In the genomic region with DNA sequence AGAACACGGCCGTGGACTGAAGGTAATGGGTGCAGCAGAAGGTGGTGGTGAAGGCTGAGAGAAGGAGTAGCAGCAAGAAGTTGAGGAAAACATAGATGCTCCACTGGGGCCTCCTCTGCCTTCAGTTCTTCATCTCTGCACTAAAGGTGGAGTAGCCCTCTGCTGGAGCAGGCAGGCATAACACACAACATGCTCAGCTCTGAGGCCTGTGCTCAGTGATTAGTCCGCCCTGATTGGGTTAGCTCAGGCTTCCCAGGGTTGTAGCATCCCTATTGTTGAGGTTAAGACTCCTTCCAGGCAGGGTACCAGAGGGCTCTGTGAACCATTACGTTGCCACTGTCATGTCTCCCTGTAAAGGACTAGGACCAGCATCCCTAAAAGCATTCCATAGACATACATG, we compare ENCODE assay signal across 10 mouse cellular contexts. TPM values are rescaled to one million over a fixed set of nuclear protein-coding genes. Genes with fewer than 3 reads are reported as not detected.
DNase-seq lines count a peak whose midpoint lies in the region; ATAC-seq and TF ChIP-seq lines count a peak whose summit lies in the region.
"Had no signal": no experiment of that assay in that cellular context is flagged by ENCODE, and none has a peak within 500 bp of the region (broad histone marks: within the 10 kb centered on the region; RNA-seq: fewer than 3 reads in every experiment).

No protein-coding gene starts in this region.

- no peak for TF ChIP-seq EP300 in heart, adult 2 months (IDR thresholded peaks at IDR 0.05; ENCODE audit: insufficient read depth, low read depth, low read length)

- H3K9ac ChIP-seq in heart, adult 2 months (ENCODE audit: low read depth, low read length), result no peak overlapping the region
- no peak overlapping the region for H3K9ac ChIP-seq in heart, embryonic 11.5 days (ENCODE audit: low read depth, low read length)
- H3K9ac ChIP-seq in ES-E14 (ENCODE audit: insufficient read depth, low read depth, low read length, poor library complexity, severe bottlenecking), result no peak overlapping the region
- no peak overlapping the region for H3K9ac ChIP-seq in hindbrain, embryonic 16.5 days (ENCODE audit: low read depth, low read length)
- H3K9ac ChIP-seq in midbrain, embryonic 14.5 days (replicated peaks; ENCODE audit: low read length), result no peak overlapping the region
- no peak overlapping the region for H3K9ac ChIP-seq in stomach, embryonic 16.5 days (ENCODE audit: low read length)
- H3K9ac ChIP-seq: neural tube, embryonic 13.5 days had no signal

- TF ChIP-seq POLR2A in heart, adult 2 months (IDR thresholded peaks at IDR 0.05; ENCODE audit: insufficient read depth, low read depth, low read length), result no peak

- peaks cover 5% of the 10 kb centered on the region; the same call in 1 of the 2 replicates for H3K36me3 ChIP-seq in heart, adult 2 months (ENCODE audit: control insufficient read depth, insufficient read depth, low read length)
- H3K36me3 ChIP-seq in heart, embryonic 11.5 days (ENCODE audit: control insufficient read depth, insufficient read depth, low read length), result peaks cover 3% of the 10 kb centered on the region; the same call in 1 of the 2 replicates
- H3K36me3 ChIP-seq in ES-E14 (ENCODE audit: control insufficient read depth, insufficient read depth, low read length, poor library complexity, severe bottlenecking), result peaks cover 6% of the 10 kb centered on the region
- peaks cover 4% of the 10 kb centered on the region; the same call in 1 of the 2 replicates for H3K36me3 ChIP-seq in hindbrain, embryonic 16.5 days (ENCODE audit: control insufficient read depth, insufficient read depth, low read length)
- peaks cover 11% of the 10 kb centered on the region; the same call in 1 of the 2 replicates for H3K36me3 ChIP-seq in midbrain, embryonic 14.5 days (ENCODE audit: control insufficient read depth, insufficient read depth, low read length)
- H3K36me3 ChIP-seq in stomach, embryonic 16.5 days (ENCODE audit: control insufficient read depth, insufficient read depth, low read length), result peaks cover 5% of the 10 kb centered on the region; the same call in 1 of the 2 replicates

- intact Hi-C loops in heart, adult 2 months (cut with DNase I), result loop anchor here (5.0 kb wide), 1 partner anchor 33 kb away; no protein-coding TSS in a partner anchor
- intact Hi-C loops in left cerebral cortex, postnatal 36 days (cut with DNase I), result no loop called here

- no peaks in the 10 kb centered on the region for H3K9me3 ChIP-seq in heart, embryonic 11.5 days (replicated peaks; ENCODE audit: control insufficient read depth, low read length)
- no peaks in the 10 kb centered on the region for H3K9me3 ChIP-seq in ES-E14 (ENCODE audit: control insufficient read depth, insufficient read depth, low read depth, low read length)
- no peaks in the 10 kb centered on the region for H3K9me3 ChIP-seq in hindbrain, embryonic 16.5 days (ENCODE audit: control insufficient read depth, low read length)
- no peaks in the 10 kb centered on the region for H3K9me3 ChIP-seq in midbrain, embryonic 14.5 days (ENCODE audit: control insufficient read depth, low read length)
- no peaks in the 10 kb centered on the region for H3K9me3 ChIP-seq in stomach, embryonic 16.5 days (replicated peaks; ENCODE audit: control insufficient read depth, low read length)
- H3K9me3 ChIP-seq: neural tube, embryonic 13.5 days had no signal

- in situ Hi-C loops in ES-E14 (cut with MboI; ENCODE audit: low sequenced_read_pairs in 2 of 2, unreplicated experiment in 2 of 2), result no loop called here

- no peak overlapping the region for H3K4me2 ChIP-seq in heart, embryonic 11.5 days
- H3K4me2 ChIP-seq in hindbrain, embryonic 16.5 days (ENCODE audit: low read length), result no peak overlapping the region
- no peak overlapping the region for H3K4me2 ChIP-seq in midbrain, embryonic 14.5 days (ENCODE audit: low read length)
- no peak overlapping the region for H3K4me2 ChIP-seq in stomach, embryonic 16.5 days (ENCODE audit: low read depth, low read length)
- H3K4me2 ChIP-seq: neural tube, embryonic 13.5 days had no signal

- 53% methylated on average over 4 of the region's 4 CpGs for WGBS in heart, adult 2 months
- WGBS in heart, embryonic 11.5 days (ENCODE audit: insufficient replicate concordance), result 40% methylated on average over 4 of the region's 4 CpGs
- 46% methylated on average over 4 of the region's 4 CpGs for WGBS in hindbrain, embryonic 16.5 days
- 38% methylated on average over 4 of the region's 4 CpGs for WGBS in midbrain, embryonic 14.5 days
- WGBS in stomach, embryonic 16.5 days, result 41% methylated on average over 4 of the region's 4 CpGs

- no peaks in the 10 kb centered on the region for H3K27me3 ChIP-seq in heart, adult 2 months (ENCODE audit: control insufficient read depth, insufficient read depth, low read length)
- H3K27me3 ChIP-seq in heart, embryonic 11.5 days (ENCODE audit: control insufficient read depth, insufficient read depth, low read length), result no peaks in the 10 kb centered on the region
- H3K27me3 ChIP-seq in hindbrain, embryonic 16.5 days (replicated peaks; ENCODE audit: control insufficient read depth, insufficient read depth, low read length), result no peaks in the 10 kb centered on the region
- no peaks in the 10 kb centered on the region for H3K27me3 ChIP-seq in midbrain, embryonic 14.5 days (ENCODE audit: control insufficient read depth, insufficient read depth, low read length)
- H3K27me3 ChIP-seq in stomach, embryonic 16.5 days (ENCODE audit: control insufficient read depth, insufficient read depth, low read length), result no peaks in the 10 kb centered on the region
- H3K27me3 ChIP-seq: neural tube, embryonic 13.5 days had no signal

- DNase-seq in heart, adult 2 months, result peak; percentile 43 to 59
- peak; percentile 78 for DNase-seq in ES-E14 (ENCODE audit: low read depth, low spot score)
- peak; percentile 77 for DNase-seq in embryo, embryonic 10.5 days (ENCODE audit: low spot score)
- peak; percentile 36 to 42 for DNase-seq in left cerebral cortex, postnatal 36 days (ENCODE audit: low spot score in 2 of 2)
- DNase-seq in midbrain, embryonic 14.5 days, result peak; percentile 73

- peaks cover 16% of the 10 kb centered on the region for H3K4me1 ChIP-seq in heart, adult 2 months (ENCODE audit: control insufficient read depth, insufficient read depth, low read length)
- peaks cover 10% of the 10 kb centered on the region; the same call in 1 of the 2 replicates for H3K4me1 ChIP-seq in heart, embryonic 11.5 days (ENCODE audit: control insufficient read depth, insufficient read depth, low read length)
- H3K4me1 ChIP-seq in ES-E14 (ENCODE audit: control insufficient read depth in 2 of 2, insufficient read depth in 2 of 2, low read length in 2 of 2, poor library complexity in 1 of 2), result peaks cover 0 to 3% of the 10 kb centered on the region in 2 experiments; a peak in 3 of 4 replicates
- H3K4me1 ChIP-seq in hindbrain, embryonic 16.5 days (ENCODE audit: control insufficient read depth, insufficient read depth, low read depth, low read length), result peaks cover 3% of the 10 kb centered on the region; the same call in 1 of the 2 replicates
- H3K4me1 ChIP-seq in midbrain, embryonic 14.5 days (ENCODE audit: control insufficient read depth, insufficient read depth, low read length), result no peaks in the 10 kb centered on the region
- peaks cover 19% of the 10 kb centered on the region for H3K4me1 ChIP-seq in stomach, embryonic 16.5 days (ENCODE audit: control insufficient read depth, insufficient read depth, low read length)

- no peaks in the 10 kb centered on the region for H3K79me2 ChIP-seq in heart, adult 2 months (replicated peaks; ENCODE audit: control insufficient read depth, insufficient read depth, low read length)

- no peak overlapping the region for H3K4me3 ChIP-seq in heart, adult 2 months
- H3K4me3 ChIP-seq in heart, embryonic 11.5 days (ENCODE audit: low read depth, low read length), result no peak overlapping the region
- H3K4me3 ChIP-seq in ES-E14 (ENCODE audit: insufficient read depth in 1 of 2, low read depth in 1 of 2, low read length in 2 of 2, poor library complexity in 1 of 2, severe bottlenecking in 1 of 2), result no peak overlapping the region
- H3K4me3 ChIP-seq in hindbrain, embryonic 16.5 days (ENCODE audit: low read length), result no peak overlapping the region
- no peak overlapping the region for H3K4me3 ChIP-seq in midbrain, embryonic 14.5 days (replicated peaks; ENCODE audit: low read depth, low read length)
- H3K4me3 ChIP-seq in stomach, embryonic 16.5 days (replicated peaks; ENCODE audit: low read length), result no peak overlapping the region
- H3K4me3 ChIP-seq: erythroblast, embryonic 14.5 days; neural tube, embryonic 13.5 days had no signal

- peak; percentile 79 for TF ChIP-seq CTCF in heart, adult 2 months (IDR thresholded peaks at IDR 0.05)

- ATAC-seq in heart, embryonic 11.5 days (replicated peaks; ENCODE audit: insufficient number of reproducible peaks, low FRiP score, low TSS enrichment), result no peak
- ATAC-seq in hindbrain, embryonic 16.5 days, result 0 out of 2 replicates have a peak, but pooled peaks have one; percentile 29
- ATAC-seq in midbrain, embryonic 14.5 days (ENCODE audit: low FRiP score, low TSS enrichment), result no peak
- 0 out of 2 replicates have a peak, but pooled peaks have one; percentile 15 for ATAC-seq in stomach, embryonic 16.5 days (ENCODE audit: insufficient read depth, low FRiP score)

- no peak overlapping the region for H3K27ac ChIP-seq in heart, adult 2 months
- no peak overlapping the region for H3K27ac ChIP-seq in heart, embryonic 11.5 days (ENCODE audit: low read depth, low read length)
- no peak overlapping the region for H3K27ac ChIP-seq in ES-E14 (ENCODE audit: insufficient read depth, low read depth, low read length, poor library complexity, severe bottlenecking)
- H3K27ac ChIP-seq in hindbrain, embryonic 16.5 days (ENCODE audit: low read depth, low read length), result no peak overlapping the region
- no peak overlapping the region for H3K27ac ChIP-seq in midbrain, embryonic 14.5 days (replicated peaks; ENCODE audit: low read depth, low read length)
- H3K27ac ChIP-seq in stomach, embryonic 16.5 days (ENCODE audit: low read length), result no peak overlapping the region
- H3K27ac ChIP-seq: neural tube, embryonic 13.5 days had no signal

RNA-seq across cellular contexts. Expression of a gene that starts 7.6 kb away (rescaled TPM):
- 10 to 100 TPM; 80.5 to 98.5 TPM for total RNA-seq in heart, adult 2 months (2021)
- polyA plus RNA-seq in heart, adult 2 months (2012; rRNA removed), result 50.5 and 54.3 TPM in 2 replicates
- polyA plus RNA-seq in heart, embryonic 11.5 days (2014; fragmentation: Nextera tagmentation; extraction: Ambion mirVana), result 94.3 and 112 TPM in 2 replicates
- 80.7 and 95.4 TPM in 2 replicates for total RNA-seq in ES-E14 (2012; rRNA removed)
- 141 and 145 TPM in 2 replicates for polyA plus RNA-seq in hindbrain, embryonic 16.5 days (2015; fragmentation: Nextera tagmentation; extraction: Ambion mirVana)
- total RNA-seq in left cerebral cortex, postnatal 36 days (2021), result 10 to 100 TPM; 54.4 to 58.8 TPM
- 144 and 151 TPM in 2 replicates for polyA plus RNA-seq in midbrain, embryonic 14.5 days (2014; fragmentation: Nextera tagmentation; extraction: Ambion mirVana)
- polyA plus RNA-seq in stomach, embryonic 16.5 days (2015; fragmentation: Nextera tagmentation; extraction: Ambion mirVana), result 94.1 and 101 TPM in 2 replicates

RNA-seq across cellular contexts. Expression of a gene that starts 7.7 kb away (rescaled TPM):
- 10 to 100 TPM; 45.0 to 48.5 TPM for total RNA-seq in heart, adult 2 months (2021)
- polyA plus RNA-seq in heart, adult 2 months (2012; rRNA removed), result 60.4 and 63.0 TPM in 2 replicates
- 264 and 272 TPM in 2 replicates for polyA plus RNA-seq in heart, embryonic 11.5 days (2014; fragmentation: Nextera tagmentation; extraction: Ambion mirVana)
- 18.4 and 55.0 TPM in 2 replicates for total RNA-seq in ES-E14 (2012; rRNA removed)
- 120 and 129 TPM in 2 replicates for polyA plus RNA-seq in hindbrain, embryonic 16.5 days (2015; fragmentation: Nextera tagmentation; extraction: Ambion mirVana)
- total RNA-seq in left cerebral cortex, postnatal 36 days (2021), result 1 to 10 TPM; 6.9 to 9.3 TPM
- 149 and 165 TPM in 2 replicates for polyA plus RNA-seq in midbrain, embryonic 14.5 days (2014; fragmentation: Nextera tagmentation; extraction: Ambion mirVana)
- 214 and 230 TPM in 2 replicates for polyA plus RNA-seq in stomach, embryonic 16.5 days (2015; fragmentation: Nextera tagmentation; extraction: Ambion mirVana)

RNA-seq across cellular contexts. Expression of a gene that starts 9.0 kb away (rescaled TPM):
- 10 to 100 TPM; 13.1 to 14.6 TPM for total RNA-seq in heart, adult 2 months (2021)
- 11.3 and 19.5 TPM in 2 replicates for polyA plus RNA-seq in heart, adult 2 months (2012; rRNA removed)
- polyA plus RNA-seq in heart, embryonic 11.5 days (2014; fragmentation: Nextera tagmentation; extraction: Ambion mirVana), result 0.65 and 0.97 TPM in 2 replicates
- 1.7 and 1.9 TPM in 2 replicates for total RNA-seq in ES-E14 (2012; rRNA removed)
- polyA plus RNA-seq in hindbrain, embryonic 16.5 days (2015; fragmentation: Nextera tagmentation; extraction: Ambion mirVana), result 0.39 and 0.60 TPM in 2 replicates
- under 1 TPM; 0.54 to 0.72 TPM for total RNA-seq in left cerebral cortex, postnatal 36 days (2021)
- 0.12 TPM in 1 of 2 replicates, not detected in the other for polyA plus RNA-seq in midbrain, embryonic 14.5 days (2014; fragmentation: Nextera tagmentation; extraction: Ambion mirVana)
- 0.36 and 0.65 TPM in 2 replicates for polyA plus RNA-seq in stomach, embryonic 16.5 days (2015; fragmentation: Nextera tagmentation; extraction: Ambion mirVana)
- polyA plus RNA-seq: erythroblast, embryonic 14.5 days had no signal

RNA-seq across cellular contexts. Expression of a gene that starts 29.6 kb away (rescaled TPM):
- total RNA-seq in heart, adult 2 months (2021), result 10 to 100 TPM; 10.7 to 11.8 TPM
- 12.7 and 15.4 TPM in 2 replicates for polyA plus RNA-seq in heart, adult 2 months (2012; rRNA removed)
- 12.7 and 14.9 TPM in 2 replicates for polyA plus RNA-seq in heart, embryonic 11.5 days (2014; fragmentation: Nextera tagmentation; extraction: Ambion mirVana)
- total RNA-seq in ES-E14 (2012; rRNA removed), result 15.8 and 22.1 TPM in 2 replicates
- 17.4 and 21.5 TPM in 2 replicates for polyA plus RNA-seq in hindbrain, embryonic 16.5 days (2015; fragmentation: Nextera tagmentation; extraction: Ambion mirVana)
- total RNA-seq in left cerebral cortex, postnatal 36 days (2021), result 10 to 100 TPM; 15.4 to 24.9 TPM
- polyA plus RNA-seq in midbrain, embryonic 14.5 days (2014; fragmentation: Nextera tagmentation; extraction: Ambion mirVana), result 18.1 and 23.0 TPM in 2 replicates
- polyA plus RNA-seq in stomach, embryonic 16.5 days (2015; fragmentation: Nextera tagmentation; extraction: Ambion mirVana), result 18.3 and 19.6 TPM in 2 replicates

RNA-seq across cellular contexts. Expression of a gene that starts 30.0 kb away (rescaled TPM):
- total RNA-seq in heart, adult 2 months (2021), result 1 to 10 TPM in 1 of 2 experiments, under 1 TPM in 1; 0.97 to 1.1 TPM
- polyA plus RNA-seq in heart, adult 2 months (2012; rRNA removed), result 2.2 and 2.8 TPM in 2 replicates
- polyA plus RNA-seq in heart, embryonic 11.5 days (2014; fragmentation: Nextera tagmentation; extraction: Ambion mirVana), result 0.31 and 0.94 TPM in 2 replicates
- 1.3 and 2.3 TPM in 2 replicates for total RNA-seq in ES-E14 (2012; rRNA removed)
- polyA plus RNA-seq in hindbrain, embryonic 16.5 days (2015; fragmentation: Nextera tagmentation; extraction: Ambion mirVana), result 2.5 and 3.0 TPM in 2 replicates
- total RNA-seq in left cerebral cortex, postnatal 36 days (2021), result 1 to 10 TPM; 3.1 TPM
- 1.1 and 1.6 TPM in 2 replicates for polyA plus RNA-seq in midbrain, embryonic 14.5 days (2014; fragmentation: Nextera tagmentation; extraction: Ambion mirVana)
- polyA plus RNA-seq in stomach, embryonic 16.5 days (2015; fragmentation: Nextera tagmentation; extraction: Ambion mirVana), result 3.3 and 4.0 TPM in 2 replicates

Comparison
In these comparisons a context has a peak if more than half of its experiments do, and no peak if none do; other contexts are left out.
1. ATAC-seq: peak in hindbrain, embryonic 16.5 days (single experiment) and stomach, embryonic 16.5 days (single experiment); none in heart, embryonic 11.5 days (single experiment) and midbrain, embryonic 14.5 days (single experiment).
2. Peak in every context shown above with its lines, with median percentiles within 50 percentile points of each other: DNase-seq.